Mouse (Mus musculus): ENCODE data around the gene Ptk6. TPM values are rescaled to one million over a fixed set of nuclear protein-coding genes. Genes with fewer than 3 reads are reported as not detected.

Gene Ptk6
- total and polyA plus RNA-seq, 3 experiments: 0.05 to 0.17 (median 0.09) TPM

DNA sequence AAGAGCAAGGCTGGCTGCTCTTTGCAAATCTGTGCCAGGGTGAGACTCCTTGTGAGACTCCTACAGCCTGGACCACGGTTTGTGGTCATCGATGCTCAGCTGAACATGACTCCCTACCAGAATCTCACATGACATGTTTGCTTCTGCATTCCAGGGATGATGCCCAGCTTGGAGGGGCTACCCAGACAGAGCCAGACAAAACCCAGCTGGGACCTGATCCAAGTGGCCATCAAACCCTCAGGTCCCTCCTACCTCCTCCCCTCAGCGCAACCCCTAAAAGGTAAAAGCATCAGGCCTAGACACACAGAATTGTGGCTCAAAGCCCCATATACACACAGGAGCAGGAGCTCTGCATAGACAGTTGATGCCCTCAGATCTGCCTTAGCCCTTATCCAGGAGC, 48.2 kb downstream of the Ptk6 start:
- in situ Hi-C loops (cut with MboI; ENCODE audit: low pct_ligation_motif_present, low pct_unique_long_range_greater_than_20kb, low sequenced_read_pairs) (no loop called here), dilution Hi-C loops (cut with MboI; ENCODE audit: extremely low pct_ligation_motif_present, extremely low pct_unique_long_range_greater_than_20kb, low sequenced_read_pairs) (no loop called here)
- no peaks in the 10 kb centered on the region for H3K36me3 ChIP-seq (replicated peaks in 1 of 2; ENCODE audit: control insufficient read depth in 1 of 2, insufficient read depth in 1 of 2, low read length in 1 of 2)
- H3K79me2 ChIP-seq (replicated peaks; ENCODE audit: control insufficient read depth, extremely low read depth, insufficient read depth, poor library complexity, severe bottlenecking): no peaks in the 10 kb centered on the region
- H3K4me1 ChIP-seq (ENCODE audit: control insufficient read depth in 1 of 2, insufficient read depth in 2 of 2): peaks cover 2% of the 10 kb centered on the region in 2 experiments; a peak in 2 of 4 replicates
- no peak overlapping the region for H3K9ac ChIP-seq (ENCODE audit: insufficient read depth, low read depth)
- TF ChIP-seq POLR2A (IDR thresholded peaks at IDR 0.05; ENCODE audit: low read depth, low read length) (no peak), IRF4 (IDR thresholded peaks at IDR 0.05; ENCODE audit: low read depth, low read length) (no peak), SIN3A (IDR thresholded peaks at IDR 0.05; ENCODE audit: low read length) (no peak)
- H3K9me3 ChIP-seq (replicated peaks; ENCODE audit: low read length): no peaks in the 10 kb centered on the region
- peaks cover 72% of the 10 kb centered on the region for H3K27me3 ChIP-seq (replicated peaks)
- no peak for DNase-seq (ENCODE audit: extremely low read depth)
- no peak overlapping the region for H3K4me2 ChIP-seq (ENCODE audit: insufficient read depth, low read depth, poor library complexity, severe bottlenecking)
- H3K27ac ChIP-seq (ENCODE audit: insufficient read depth, low read depth): no peak overlapping the region
- H3K4me3 ChIP-seq (replicated peaks in 1 of 3; ENCODE audit: low read depth in 2 of 3, low read length in 2 of 3, poor library complexity in 1 of 3): no peak overlapping the region

DNA sequence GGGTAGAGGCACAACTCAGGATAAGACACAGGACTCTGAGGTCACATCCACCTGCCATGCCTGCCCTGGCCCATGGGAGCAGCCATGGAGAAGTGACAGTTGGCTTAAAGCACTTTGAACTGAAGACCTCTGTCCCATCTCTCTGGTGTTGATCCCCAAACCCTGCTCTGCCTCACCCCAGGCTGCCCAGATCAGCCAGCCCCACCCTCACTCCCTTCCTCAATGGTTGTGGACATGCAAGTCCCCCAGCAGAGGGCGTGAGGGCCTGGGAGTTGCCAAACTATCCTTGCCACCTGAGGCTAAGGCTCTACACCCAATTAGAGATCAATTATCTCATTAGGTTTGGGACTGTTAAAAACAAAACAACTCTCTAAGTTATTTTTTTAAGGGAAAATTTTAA, 48.8 kb downstream of the Ptk6 start:
- H3K27me3 ChIP-seq (replicated peaks): peaks cover 74% of the 10 kb centered on the region
- H3K4me1 ChIP-seq (ENCODE audit: control insufficient read depth in 1 of 2, insufficient read depth in 2 of 2): peaks cover 0 to 2% of the 10 kb centered on the region in 2 experiments; a peak in 1 of 4 replicates
- dilution Hi-C loops (cut with MboI; ENCODE audit: extremely low pct_ligation_motif_present, extremely low pct_unique_long_range_greater_than_20kb, low sequenced_read_pairs): no loop called here
- no peak overlapping the region for H3K4me3 ChIP-seq (replicated peaks in 1 of 3; ENCODE audit: low read depth in 2 of 3, low read length in 2 of 3, poor library complexity in 1 of 3)
- TF ChIP-seq ZC3H11A (IDR thresholded peaks at IDR 0.05; ENCODE audit: low read depth, low read length) (no peak), RAD21 (IDR thresholded peaks at IDR 0.05; ENCODE audit: low read depth, low read length) (peak; percentile 59), SMC3 (IDR thresholded peaks at IDR 0.05; ENCODE audit: low read depth, low read length) (peak; percentile 70), MAZ (IDR thresholded peaks at IDR 0.05; ENCODE audit: low read depth, low read length) (0 out of 2 replicates have a peak, but pooled peaks have one; percentile 48), CTCF (conservative IDR thresholded peaks at IDR 0.05 in 1 of 2, IDR thresholded peaks at IDR 0.05 in 1 of 2; ENCODE audit: low read depth in 2 of 2, low read length in 2 of 2) (peak in 1 of 2 experiments; percentile 75; a peak in 2 of 4 replicates)
- no peak overlapping the region for H3K27ac ChIP-seq (ENCODE audit: insufficient read depth, low read depth)
- no peaks in the 10 kb centered on the region for H3K9me3 ChIP-seq (replicated peaks; ENCODE audit: low read length)
- DNase-seq (ENCODE audit: extremely low read depth): peak; percentile 42
- in situ Hi-C loops (cut with MboI; ENCODE audit: low pct_ligation_motif_present, low pct_unique_long_range_greater_than_20kb, low sequenced_read_pairs): no loop called here
- H3K79me2 ChIP-seq (replicated peaks; ENCODE audit: control insufficient read depth, extremely low read depth, insufficient read depth, poor library complexity, severe bottlenecking): no peaks in the 10 kb centered on the region
- no peak overlapping the region for H3K4me2 ChIP-seq (ENCODE audit: insufficient read depth, low read depth, poor library complexity, severe bottlenecking)
- no peak overlapping the region for H3K9ac ChIP-seq (ENCODE audit: insufficient read depth, low read depth)
- no peaks in the 10 kb centered on the region for H3K36me3 ChIP-seq (replicated peaks in 1 of 2; ENCODE audit: control insufficient read depth in 1 of 2, insufficient read depth in 1 of 2, low read length in 1 of 2)

DNA sequence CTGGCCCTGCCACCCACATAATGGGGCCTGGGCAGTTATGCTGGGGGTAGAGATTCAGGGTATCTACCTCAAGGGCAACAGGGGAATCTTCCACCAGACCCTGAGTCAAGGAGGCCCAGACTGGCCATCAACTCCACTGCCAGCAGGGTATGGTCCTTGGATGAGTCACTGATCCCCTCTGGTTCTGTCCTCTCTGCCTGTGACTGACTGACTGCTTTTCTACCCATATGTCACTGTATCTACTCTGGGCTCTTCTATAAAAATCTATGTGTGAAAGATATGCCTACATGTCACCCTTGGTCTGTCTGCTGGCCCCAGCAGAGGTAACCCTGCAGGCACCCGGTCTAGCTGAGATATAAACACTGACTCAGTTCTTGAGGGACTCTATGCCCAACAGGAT, 49.5 kb downstream of the Ptk6 start:
- dilution Hi-C loops (cut with MboI; ENCODE audit: extremely low pct_ligation_motif_present, extremely low pct_unique_long_range_greater_than_20kb, low sequenced_read_pairs): no loop called here
- no peaks in the 10 kb centered on the region for H3K36me3 ChIP-seq (replicated peaks in 1 of 2; ENCODE audit: control insufficient read depth in 1 of 2, insufficient read depth in 1 of 2, low read length in 1 of 2)
- no peak for DNase-seq (ENCODE audit: extremely low read depth)
- TF ChIP-seq IRF4 (IDR thresholded peaks at IDR 0.05; ENCODE audit: low read depth, low read length) (no peak), POLR2A (IDR thresholded peaks at IDR 0.05; ENCODE audit: low read depth, low read length) (no peak), BHLHE40 (IDR thresholded peaks at IDR 0.05; ENCODE audit: low read depth, low read length) (no peak), CTCF (conservative IDR thresholded peaks at IDR 0.05 in 1 of 2, IDR thresholded peaks at IDR 0.05 in 1 of 2; ENCODE audit: low read depth in 2 of 2, low read length in 2 of 2) (no peak), POLR2AphosphoS2 (IDR thresholded peaks at IDR 0.05; ENCODE audit: low read depth, low read length) (no peak), CHD2 (IDR thresholded peaks at IDR 0.05; ENCODE audit: low read length) (no peak), MAZ (IDR thresholded peaks at IDR 0.05; ENCODE audit: low read depth, low read length) (no peak), UBTF (IDR thresholded peaks at IDR 0.05; ENCODE audit: low read depth, low read length) (no peak), NRF1 (IDR thresholded peaks at IDR 0.05; ENCODE audit: low read depth, low read length) (no peak), MXI1 (IDR thresholded peaks at IDR 0.05; ENCODE audit: low read depth, low read length) (no peak), JUN (IDR thresholded peaks at IDR 0.05; ENCODE audit: insufficient read depth, low read depth, low read length) (no peak), USF2 (conservative IDR thresholded peaks at IDR 0.05; ENCODE audit: low read depth, low read length) (no peak), ZMIZ1 (IDR thresholded peaks at IDR 0.05; ENCODE audit: low read depth, low read length) (no peak), ZNF384 (IDR thresholded peaks at IDR 0.05; ENCODE audit: low read depth, low read length) (no peak), MYC (IDR thresholded peaks at IDR 0.05; ENCODE audit: low read depth, low read length) (no peak), MAFK (IDR thresholded peaks at IDR 0.05; ENCODE audit: insufficient replicate concordance, low read length) (no peak), JUND (conservative IDR thresholded peaks at IDR 0.05; ENCODE audit: low read depth, low read length) (no peak), TBP (conservative IDR thresholded peaks at IDR 0.05; ENCODE audit: low read depth, low read length) (no peak), SIN3A (IDR thresholded peaks at IDR 0.05; ENCODE audit: low read length) (no peak), KAT2A (IDR thresholded peaks at IDR 0.05; ENCODE audit: insufficient replicate concordance, low read length) (no peak)
- H3K9me3 ChIP-seq (replicated peaks; ENCODE audit: low read length): no peaks in the 10 kb centered on the region
- H3K4me1 ChIP-seq (ENCODE audit: control insufficient read depth in 1 of 2, insufficient read depth in 2 of 2): peaks cover 2 to 6% of the 10 kb centered on the region in 2 experiments; a peak in 3 of 4 replicates
- H3K4me3 ChIP-seq (replicated peaks in 1 of 3; ENCODE audit: low read depth in 2 of 3, low read length in 2 of 3, poor library complexity in 1 of 3): no peak overlapping the region
- no peaks in the 10 kb centered on the region for H3K79me2 ChIP-seq (replicated peaks; ENCODE audit: control insufficient read depth, extremely low read depth, insufficient read depth, poor library complexity, severe bottlenecking)
- in situ Hi-C loops (cut with MboI; ENCODE audit: low pct_ligation_motif_present, low pct_unique_long_range_greater_than_20kb, low sequenced_read_pairs): no loop called here
- peaks cover 77% of the 10 kb centered on the region for H3K27me3 ChIP-seq (replicated peaks)
- H3K27ac ChIP-seq (ENCODE audit: insufficient read depth, low read depth): no peak overlapping the region
- no peak overlapping the region for H3K9ac ChIP-seq (ENCODE audit: insufficient read depth, low read depth)
- no peak overlapping the region for H3K4me2 ChIP-seq (ENCODE audit: insufficient read depth, low read depth, poor library complexity, severe bottlenecking)

Data from CH12.LX (cell line).